Mouse (Mus musculus) liver, postnatal 0 days (tissue): ENCODE measurements at regions not wholly inside any gene's neighbourhood (a gene's known extent, or its start where the extent isn't known, plus 50 kb on each side); places are given as distances from the start of the nearest gene placed in this dataset.

Experiments
- CTCF ChIP-seq: sonication (generic); IDR thresholded peaks from 2 replicates; pipeline ENCODE4 v1.5.1; 2016; ENCODE audit warnings: antibody characterized with exemption, low read depth
- EP300 ChIP-seq: IDR thresholded peaks from 2 replicates; pipeline ENCODE4 v1.6.1; 2016; ENCODE audit warnings: antibody characterized with exemption, low read depth, mild to moderate bottlenecking

DNA sequence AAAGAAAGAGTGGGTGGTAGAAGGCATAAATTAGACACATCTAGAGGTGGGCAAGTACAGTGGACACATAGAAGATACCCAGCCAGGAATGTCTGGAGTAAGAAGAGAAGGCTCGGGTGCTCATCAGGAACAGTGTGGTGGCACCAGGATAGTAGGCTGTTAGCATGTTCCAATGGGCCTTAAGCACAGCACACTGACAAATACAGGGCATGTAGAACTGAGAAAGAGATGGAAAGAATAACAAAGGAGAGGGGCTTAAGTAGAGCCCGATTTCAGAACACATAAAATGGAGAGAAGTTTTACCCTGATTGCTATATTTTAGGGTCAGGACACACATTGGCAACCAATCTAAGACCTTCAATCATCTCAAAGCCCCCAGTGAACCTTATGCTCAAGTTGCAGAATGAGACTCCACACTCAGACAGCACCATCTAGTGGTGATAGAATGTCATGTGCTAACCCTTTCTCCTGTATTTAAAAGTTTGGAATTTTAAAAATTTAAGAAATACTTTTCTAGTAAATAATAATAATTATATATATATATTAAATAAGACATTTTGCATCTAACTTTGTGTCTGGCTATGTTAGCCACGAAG, 418.8 kb downstream of the Tns3 start:
- no peak for TF ChIP-seq EP300
- TF ChIP-seq CTCF = peak; percentile 66
